Mouse (Mus musculus): ENCODE results near the gene Mrps2. TPM values are rescaled to one million over a fixed set of nuclear protein-coding genes. Genes with fewer than 3 reads are reported as not detected.

Mrps2 gene
- polyA plus RNA-seq (2012; fragmentation: generic; extraction: Trizol) = 30.4 TPM
- long read RNA-seq, experiment 1, transcript Mrps2-201 (4 exons, 2,080 nt) = major isoform, 19 of 22 reads
- long read RNA-seq, experiment 1, partial matches to known transcripts = 0 of 22 reads
- long read RNA-seq, experiment 1, other reads (novel, unspliced or antisense) = 3 of 22 reads
- long read RNA-seq, experiment 2, transcript Mrps2-201 (4 exons, 2,080 nt) = major isoform, 82 of 107 reads
- long read RNA-seq, experiment 2, partial matches to known transcripts = 20 of 107 reads
- long read RNA-seq, experiment 2, other reads (novel, unspliced or antisense) = 5 of 107 reads

DNA sequence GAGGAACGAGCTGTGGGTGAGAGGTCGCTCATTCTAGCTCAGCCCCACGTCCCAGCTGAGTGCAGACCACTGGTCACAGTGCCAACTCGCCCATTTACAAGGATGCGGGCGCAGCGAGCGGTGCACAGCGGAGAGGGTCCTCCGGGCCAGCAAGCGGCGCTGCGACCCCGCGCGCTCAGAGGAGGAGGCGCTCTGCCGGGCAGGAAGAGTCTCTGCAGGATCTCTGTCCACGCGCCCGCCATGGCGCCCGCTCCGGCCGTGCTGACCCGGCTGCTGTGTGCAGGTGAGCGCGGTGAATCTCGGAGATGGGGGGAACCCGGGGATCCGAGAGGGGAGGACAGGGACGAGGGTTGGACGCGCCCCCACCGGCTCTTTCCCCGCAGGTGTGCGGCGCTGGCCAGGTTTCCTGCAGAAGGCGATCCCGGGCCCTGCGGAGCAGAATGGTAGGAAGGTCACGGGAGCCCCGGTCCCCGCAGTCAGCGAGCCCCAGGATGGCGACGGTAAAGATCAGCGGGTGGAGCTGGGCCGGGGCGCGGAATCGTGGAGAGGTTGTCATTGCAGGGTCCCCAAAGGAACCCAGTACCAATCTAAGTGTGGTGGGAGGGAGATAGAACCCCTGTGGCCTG is at the start of gene Mrps2:
Mrps2 (plus strand) TSS at position 207 of the 626 bp plus-strand sequence.
- Histone ChIP-seq H3K27me3 (ENCODE audit: control insufficient read depth, insufficient read depth, insufficient read length) (peaks cover 13% of the 10 kb centered on the region), H3K79me3 (ENCODE audit: low read depth) (peaks cover 20% of the 10 kb centered on the region), H3K4me3 (ENCODE audit: insufficient read depth, poor library complexity, severe bottlenecking) (peak within 1 kb of the TSS; percentile 92), H3K36me3 (ENCODE audit: control insufficient read depth, insufficient read depth) (peaks cover 23% of the 10 kb centered on the region), H3K79me2 (ENCODE audit: control insufficient read depth, insufficient read depth) (peaks cover 25% of the 10 kb centered on the region), H3ac (ENCODE audit: control insufficient read depth, insufficient read length, low read depth) (peak within 1 kb of the TSS; percentile 89)
- TF ChIP-seq MYOG (IDR thresholded peaks at IDR 0.05; ENCODE audit: control insufficient read depth, extremely low read depth, insufficient read length) = no peak
- no peak for TF ChIP-seq USF1 (IDR thresholded peaks at IDR 0.05; ENCODE audit: low read depth)
- peak; percentile 85 for TF ChIP-seq MAX (IDR thresholded peaks at IDR 0.05)
- TF ChIP-seq CEBPB (IDR thresholded peaks at IDR 0.05; ENCODE audit: low read depth) = no peak
- peak; percentile 99 for TF ChIP-seq CTCF (IDR thresholded peaks at IDR 0.05; ENCODE audit: control insufficient read depth, insufficient read depth, insufficient read length)

DNA sequence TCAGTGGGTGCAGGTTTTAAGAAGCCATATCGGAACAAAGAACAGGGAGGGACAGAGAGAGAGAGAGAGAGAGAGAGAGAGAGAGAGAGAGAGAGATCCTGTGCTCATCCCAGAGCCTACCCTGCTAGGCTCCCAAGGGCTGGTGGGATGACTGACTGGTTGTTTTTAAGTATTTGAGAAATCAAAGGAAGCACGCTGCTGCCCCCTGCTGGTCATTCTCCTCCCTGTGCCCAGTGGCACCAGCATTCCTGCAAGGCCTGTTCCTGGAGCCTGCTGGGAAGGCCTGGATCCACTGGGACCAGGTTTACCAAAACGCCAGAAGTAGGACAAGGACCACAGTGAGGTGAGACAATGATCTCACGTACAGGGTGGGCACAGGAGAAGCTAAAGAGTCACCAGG is 48.0 kb upstream of the Mrps2 start:
- Histone ChIP-seq H3K79me3 (ENCODE audit: low read depth) (no peaks in the 10 kb centered on the region), H3ac (ENCODE audit: control insufficient read depth, insufficient read length, low read depth) (no peak overlapping the region), H3K4me3 (ENCODE audit: insufficient read depth, poor library complexity, severe bottlenecking) (no peak overlapping the region), H3K36me3 (ENCODE audit: control insufficient read depth, insufficient read depth) (no peaks in the 10 kb centered on the region), H3K79me2 (ENCODE audit: control insufficient read depth, insufficient read depth) (no peaks in the 10 kb centered on the region), H3K27me3 (ENCODE audit: control insufficient read depth, insufficient read depth, insufficient read length) (peaks cover 7% of the 10 kb centered on the region)
- TF ChIP-seq CTCF (IDR thresholded peaks at IDR 0.05; ENCODE audit: control insufficient read depth, insufficient read depth, insufficient read length) = peak; percentile 84
- TF ChIP-seq USF1 (IDR thresholded peaks at IDR 0.05; ENCODE audit: low read depth) = no peak
- no peak for TF ChIP-seq CEBPB (IDR thresholded peaks at IDR 0.05; ENCODE audit: low read depth)
- TF ChIP-seq FOSL1 (IDR thresholded peaks at IDR 0.05; ENCODE audit: insufficient read depth, low read length, poor library complexity, severe bottlenecking) = no peak
- no peak for TF ChIP-seq MAX (IDR thresholded peaks at IDR 0.05)

DNA sequence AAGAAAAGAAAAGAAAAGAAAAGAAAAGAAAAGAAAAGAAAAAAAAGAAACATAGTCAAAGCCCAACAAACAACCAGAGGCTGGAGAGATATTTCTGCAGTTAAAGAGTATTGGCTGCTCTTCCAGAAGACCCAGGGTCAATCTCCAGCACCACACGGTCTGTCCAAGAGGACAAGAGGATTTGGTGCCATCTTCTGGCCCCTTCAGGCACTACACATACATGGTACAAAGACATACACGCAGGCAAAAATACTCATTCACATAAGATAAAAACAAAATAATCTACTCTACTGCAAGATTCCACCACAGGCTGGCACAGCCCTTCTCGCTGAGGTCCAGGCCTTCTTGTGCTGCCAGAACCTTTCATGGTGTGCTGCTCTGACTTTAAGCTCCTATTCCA is 44.7 kb upstream of the Mrps2 start:
- Histone ChIP-seq H3K79me2 (ENCODE audit: control insufficient read depth, insufficient read depth) (no peaks in the 10 kb centered on the region), H3K79me3 (ENCODE audit: low read depth) (no peaks in the 10 kb centered on the region), H3K27me3 (ENCODE audit: control insufficient read depth, insufficient read depth, insufficient read length) (peaks cover 19% of the 10 kb centered on the region), H3K4me3 (ENCODE audit: insufficient read depth, poor library complexity, severe bottlenecking) (no peak overlapping the region), H3K36me3 (ENCODE audit: control insufficient read depth, insufficient read depth) (no peaks in the 10 kb centered on the region), H3ac (ENCODE audit: control insufficient read depth, insufficient read length, low read depth) (no peak overlapping the region)
- TF ChIP-seq MYOG (IDR thresholded peaks at IDR 0.05; ENCODE audit: control insufficient read depth, extremely low read depth, insufficient read length) (no peak), MYOD1 (IDR thresholded peaks at IDR 0.05; ENCODE audit: control insufficient read depth, insufficient read length, low read depth) (no peak), MAX (IDR thresholded peaks at IDR 0.05) (no peak), FOSL1 (IDR thresholded peaks at IDR 0.05; ENCODE audit: insufficient read depth, low read length, poor library complexity, severe bottlenecking) (no peak), CEBPB (IDR thresholded peaks at IDR 0.05; ENCODE audit: low read depth) (no peak), USF1 (IDR thresholded peaks at IDR 0.05; ENCODE audit: low read depth) (no peak), CTCF (IDR thresholded peaks at IDR 0.05; ENCODE audit: control insufficient read depth, insufficient read depth, insufficient read length) (no peak)

DNA sequence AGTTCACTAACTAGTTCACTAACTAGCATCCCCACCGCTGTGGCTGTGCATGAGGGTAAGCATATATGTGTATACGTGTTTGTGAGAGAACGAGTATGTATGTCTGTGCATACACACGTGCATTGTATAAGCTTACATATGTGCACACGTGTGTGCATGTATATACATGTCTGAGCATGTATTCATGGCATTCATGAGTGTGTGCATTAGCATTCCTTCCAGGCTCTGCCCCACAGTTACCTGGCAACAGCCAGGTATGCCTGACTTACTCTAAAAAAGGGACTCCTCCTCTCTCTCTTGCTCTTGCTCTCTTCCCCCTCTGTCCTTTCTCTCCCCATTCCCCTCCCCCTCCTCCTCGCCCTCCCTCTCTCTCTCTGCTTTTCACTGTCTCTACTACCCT is 40.6 kb upstream of the Mrps2 start:
- Histone ChIP-seq H3K36me3 (ENCODE audit: control insufficient read depth, insufficient read depth) (no peaks in the 10 kb centered on the region), H3ac (ENCODE audit: control insufficient read depth, insufficient read length, low read depth) (no peak overlapping the region), H3K4me3 (ENCODE audit: insufficient read depth, poor library complexity, severe bottlenecking) (no peak overlapping the region), H3K79me2 (ENCODE audit: control insufficient read depth, insufficient read depth) (no peaks in the 10 kb centered on the region), H3K27me3 (ENCODE audit: control insufficient read depth, insufficient read depth, insufficient read length) (peaks cover 27% of the 10 kb centered on the region), H3K79me3 (ENCODE audit: low read depth) (no peaks in the 10 kb centered on the region)
- no peak for TF ChIP-seq MAX (IDR thresholded peaks at IDR 0.05)
- no peak for TF ChIP-seq MYOD1 (IDR thresholded peaks at IDR 0.05; ENCODE audit: control insufficient read depth, insufficient read length, low read depth)
- TF ChIP-seq FOSL1 (IDR thresholded peaks at IDR 0.05; ENCODE audit: insufficient read depth, low read length, poor library complexity, severe bottlenecking) = no peak
- TF ChIP-seq CTCF (IDR thresholded peaks at IDR 0.05; ENCODE audit: control insufficient read depth, insufficient read depth, insufficient read length) = no peak
- no peak for TF ChIP-seq USF1 (IDR thresholded peaks at IDR 0.05; ENCODE audit: low read depth)
- no peak for TF ChIP-seq CEBPB (IDR thresholded peaks at IDR 0.05; ENCODE audit: low read depth)
- TF ChIP-seq MYOG (IDR thresholded peaks at IDR 0.05; ENCODE audit: control insufficient read depth, extremely low read depth, insufficient read length) = no peak

DNA sequence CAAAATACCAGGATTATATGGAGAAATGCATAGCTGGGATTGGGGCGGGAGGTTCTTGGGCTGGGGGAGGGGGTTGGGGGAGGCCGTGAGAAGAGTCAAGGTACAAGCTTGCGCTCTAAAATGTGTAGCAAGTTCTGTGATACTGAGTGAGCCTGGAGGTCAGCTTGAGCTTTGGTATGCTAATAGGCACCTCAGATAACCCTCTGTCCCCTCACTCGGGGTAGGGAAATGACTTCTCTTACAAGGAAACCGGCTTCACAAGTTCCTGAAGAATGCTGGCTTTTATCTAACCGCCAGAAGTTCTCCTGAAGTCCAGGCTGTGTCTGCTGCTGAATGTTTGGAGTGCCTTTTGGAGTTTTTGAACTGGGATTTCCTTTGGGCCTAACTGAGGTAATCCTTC is 37.0 kb upstream of the Mrps2 start:
- Histone ChIP-seq H3K79me3 (ENCODE audit: low read depth) (no peaks in the 10 kb centered on the region), H3K36me3 (ENCODE audit: control insufficient read depth, insufficient read depth) (no peaks in the 10 kb centered on the region), H3K27me3 (ENCODE audit: control insufficient read depth, insufficient read depth, insufficient read length) (peaks cover 24% of the 10 kb centered on the region), H3K79me2 (ENCODE audit: control insufficient read depth, insufficient read depth) (no peaks in the 10 kb centered on the region), H3K4me3 (ENCODE audit: insufficient read depth, poor library complexity, severe bottlenecking) (no peak overlapping the region), H3ac (ENCODE audit: control insufficient read depth, insufficient read length, low read depth) (no peak overlapping the region)
- TF ChIP-seq MAX (IDR thresholded peaks at IDR 0.05) (no peak), FOSL1 (IDR thresholded peaks at IDR 0.05; ENCODE audit: insufficient read depth, low read length, poor library complexity, severe bottlenecking) (no peak), CEBPB (IDR thresholded peaks at IDR 0.05; ENCODE audit: low read depth) (no peak), CTCF (IDR thresholded peaks at IDR 0.05; ENCODE audit: control insufficient read depth, insufficient read depth, insufficient read length) (no peak), MYOD1 (IDR thresholded peaks at IDR 0.05; ENCODE audit: control insufficient read depth, insufficient read length, low read depth) (no peak), MYOG (IDR thresholded peaks at IDR 0.05; ENCODE audit: control insufficient read depth, extremely low read depth, insufficient read length) (no peak), USF1 (IDR thresholded peaks at IDR 0.05; ENCODE audit: low read depth) (no peak)
